Mouse (Mus musculus): Measurements from ENCODE around the gene Tspan14.

The Tspan14 gene

GRCm38 (mm10) chr14:40966392-40966861 is at the start of gene Tspan14:
TSS of gene Tspan14 (minus strand) at chr14:40966807.
- peak; percentile 33 to 50 for DNase-seq (ENCODE audit: low spot score in 2 of 2)

GRCm38 (mm10) chr14:41014701-41015240 is 48.2 kb upstream of the Tspan14 start:
- no peak for DNase-seq (ENCODE audit: low spot score in 2 of 2)

GRCm38 (mm10) chr14:41013630-41014613 is 47.3 kb upstream of the Tspan14 start, which contains the start of gene Fam213a:
TSS of gene Fam213a (minus strand) at chr14:41013788.
- DNase-seq (ENCODE audit: low spot score in 2 of 2), result peak; percentile 87 to 91

GRCm38 (mm10) chr14:41013143-41013542 is 46.5 kb upstream of the Tspan14 start:
- DNase-seq (ENCODE audit: low spot score in 2 of 2), result no peak

GRCm38 (mm10) chr14:41011916-41012315 is 45.3 kb upstream of the Tspan14 start:
- DNase-seq (ENCODE audit: low spot score in 2 of 2), result no peak

- DNase-seq (ENCODE audit: low spot score in 2 of 2), result no peak
Observed at GRCm38 (mm10) chr14:41008138-41008537, 41.5 kb upstream of the Tspan14 start.

- DNase-seq (ENCODE audit: low spot score in 2 of 2), result no peak
Observed at GRCm38 (mm10) chr14:41007641-41008040, 41.0 kb upstream of the Tspan14 start.

- no peak for DNase-seq (ENCODE audit: low spot score in 2 of 2)
Observed at GRCm38 (mm10) chr14:41006899-41007298, 40.3 kb upstream of the Tspan14 start.

GRCm38 (mm10) chr14:41006263-41006662 is 39.7 kb upstream of the Tspan14 start:
- DNase-seq (ENCODE audit: low spot score in 2 of 2), result no peak

- no peak for DNase-seq (ENCODE audit: low spot score in 2 of 2)
Observed at GRCm38 (mm10) chr14:41005716-41006115, 39.1 kb upstream of the Tspan14 start.

GRCm38 (mm10) chr14:41004201-41005141 is 37.9 kb upstream of the Tspan14 start:
- no peak for DNase-seq (ENCODE audit: low spot score in 2 of 2)

- no peak for DNase-seq (ENCODE audit: low spot score in 2 of 2)
Observed at GRCm38 (mm10) chr14:41001576-41001975, 35.0 kb upstream of the Tspan14 start.

- no peak for DNase-seq (ENCODE audit: low spot score in 2 of 2)
Observed at GRCm38 (mm10) chr14:41000801-41001200, 34.2 kb upstream of the Tspan14 start.

GRCm38 (mm10) chr14:40999904-41000645 is 33.5 kb upstream of the Tspan14 start:
- DNase-seq (ENCODE audit: low spot score in 2 of 2), result no peak

- DNase-seq (ENCODE audit: low spot score in 2 of 2), result no peak
Observed at GRCm38 (mm10) chr14:40996171-40996570, 29.6 kb upstream of the Tspan14 start.

- no peak for DNase-seq (ENCODE audit: low spot score in 2 of 2)
Observed at GRCm38 (mm10) chr14:40992464-40992863, 25.9 kb upstream of the Tspan14 start.

- no peak for DNase-seq (ENCODE audit: low spot score in 2 of 2)
Observed at GRCm38 (mm10) chr14:40988780-40989179, 22.2 kb upstream of the Tspan14 start.

- DNase-seq (ENCODE audit: low spot score in 2 of 2), result no peak
Observed at GRCm38 (mm10) chr14:40987184-40987583, 20.6 kb upstream of the Tspan14 start.

GRCm38 (mm10) chr14:40985635-40986034 is 19.0 kb upstream of the Tspan14 start:
- no peak for DNase-seq (ENCODE audit: low spot score in 2 of 2)

- no peak for DNase-seq (ENCODE audit: low spot score in 2 of 2)
Observed at GRCm38 (mm10) chr14:40979723-40980122, 13.1 kb upstream of the Tspan14 start.

- DNase-seq (ENCODE audit: low spot score in 2 of 2), result no peak
Observed at GRCm38 (mm10) chr14:40979002-40979401, 12.4 kb upstream of the Tspan14 start.

Measured in frontal cortex, postnatal 14 days (tissue).